Mouse (Mus musculus): ENCODE measurements at regions not wholly inside any gene's neighbourhood (a gene's known extent, or its start where the extent isn't known, plus 50 kb on each side); places are given as distances from the start of the nearest gene placed in this dataset.

DNA sequence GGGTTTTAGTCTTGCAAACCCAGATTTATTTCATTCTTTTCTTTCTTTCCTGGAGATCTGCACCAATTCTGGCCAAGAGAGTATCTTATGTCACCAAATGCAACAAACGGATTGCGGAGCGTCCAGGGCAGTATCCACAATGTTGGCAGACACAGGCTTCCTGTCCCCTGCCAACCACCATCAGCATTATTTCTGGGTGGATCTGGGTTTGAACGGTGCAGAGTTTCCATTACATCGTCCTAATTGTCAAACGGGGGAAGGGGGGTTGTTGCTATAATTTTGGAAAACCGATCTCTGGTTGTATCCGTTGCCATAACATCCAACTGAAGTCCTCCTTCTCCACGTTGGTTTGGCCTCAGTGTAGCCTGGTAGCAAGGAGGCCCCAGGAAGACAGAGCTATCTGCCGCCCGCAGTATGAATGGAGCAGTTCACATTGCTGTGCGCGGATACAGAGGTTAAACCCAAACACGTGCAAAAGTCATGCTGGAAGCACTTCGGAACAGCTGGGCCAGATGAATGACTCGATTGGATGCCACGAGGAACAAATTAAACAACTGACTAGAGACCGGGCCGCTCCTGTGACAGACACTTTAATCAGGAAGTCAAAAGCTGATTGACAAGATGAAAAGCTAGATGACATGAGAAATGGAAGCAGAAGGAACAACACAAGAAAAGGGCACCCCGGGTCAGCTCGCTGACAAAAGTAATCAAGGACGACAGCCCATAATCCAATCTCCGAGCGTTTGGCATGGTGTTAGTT, 404.5 kb downstream of the Etnk1 start:
- Histone ChIP-seq H3K4me2 (ENCODE audit: low read length) (no peak overlapping the region), H3K4me1 (replicated peaks; ENCODE audit: control insufficient read depth, insufficient read depth, low read length) (no peaks in the 10 kb centered on the region), H3K27me3 (replicated peaks; ENCODE audit: control insufficient read depth, insufficient read depth, low read length) (no peaks in the 10 kb centered on the region), H3K27ac (ENCODE audit: low read depth) (no peak overlapping the region), H3K9ac (ENCODE audit: low read length) (no peak overlapping the region), H3K9me3 (ENCODE audit: control insufficient read depth, low read length) (no peaks in the 10 kb centered on the region), H3K36me3 (ENCODE audit: control insufficient read depth, insufficient read depth, low read length) (no peaks in the 10 kb centered on the region), H3K4me3 (ENCODE audit: low read depth, low read length) (no peak overlapping the region)
- ATAC-seq (replicated peaks; ENCODE audit: low FRiP score, low TSS enrichment, low read depth), result no peak
- no peak for DNase-seq (ENCODE audit: low spot score)
- 89% methylated on average over 24 of the region's 24 CpGs for WGBS

DNA sequence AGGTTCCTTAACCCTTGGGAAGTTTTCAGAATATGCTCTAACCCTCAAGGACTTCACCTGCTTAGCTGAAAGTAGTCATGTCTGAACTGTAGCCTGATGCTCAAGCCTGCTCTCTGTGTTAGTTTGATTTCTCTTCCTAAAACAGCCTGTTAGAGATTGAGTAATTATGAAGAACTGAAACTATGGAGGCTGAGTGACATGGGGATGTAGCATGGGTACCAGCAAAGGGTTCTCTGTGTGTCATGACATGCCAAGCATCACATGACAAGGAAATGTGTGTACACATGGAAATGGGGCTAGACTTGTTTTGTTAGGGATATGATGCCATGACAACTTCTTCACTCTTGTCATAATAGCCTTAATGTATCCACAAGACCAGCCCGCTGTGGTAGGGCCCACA, 412.2 kb downstream of the Etnk1 start:
- no peaks in the 10 kb centered on the region for H3K27me3 ChIP-seq (replicated peaks; ENCODE audit: control insufficient read depth, insufficient read depth, low read length)
- no peaks in the 10 kb centered on the region for H3K9me3 ChIP-seq (ENCODE audit: control insufficient read depth, low read length)
- H3K36me3 ChIP-seq (ENCODE audit: control insufficient read depth, insufficient read depth, low read length), result no peaks in the 10 kb centered on the region
- 92% methylated on average over 1 of the region's 1 CpGs for whole genome bisulfite sequencing
- H3K4me3 ChIP-seq (ENCODE audit: low read depth, low read length), result no peak overlapping the region
- no peak overlapping the region for H3K27ac ChIP-seq (ENCODE audit: low read depth)
- H3K4me1 ChIP-seq (replicated peaks; ENCODE audit: control insufficient read depth, insufficient read depth, low read length), result no peaks in the 10 kb centered on the region
- no peak overlapping the region for H3K9ac ChIP-seq (ENCODE audit: low read length)
- ATAC-seq (replicated peaks; ENCODE audit: low FRiP score, low TSS enrichment, low read depth) (no peak), DNase-seq (ENCODE audit: low spot score) (no peak)
- H3K4me2 ChIP-seq (ENCODE audit: low read length), result no peak overlapping the region

DNA sequence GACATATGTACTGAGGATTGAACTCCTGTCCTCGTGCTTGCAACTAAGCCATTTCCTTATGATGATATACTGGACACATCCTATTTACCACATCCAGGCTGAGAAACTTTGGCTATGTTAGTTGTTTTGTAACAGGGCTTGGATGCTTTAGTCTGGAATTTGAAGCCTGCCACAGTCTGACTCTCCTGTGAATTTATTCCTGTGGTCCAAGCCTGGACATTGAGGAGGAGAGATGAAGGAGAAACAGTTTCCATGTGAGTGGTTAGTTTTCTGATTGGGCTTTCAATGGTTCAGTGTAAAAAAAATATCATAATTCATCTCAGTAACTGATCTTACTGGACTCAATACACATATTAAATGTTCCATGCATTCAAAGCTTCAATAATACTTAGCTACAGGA, 422.6 kb downstream of the Etnk1 start:
- DNase-seq (ENCODE audit: low spot score), result no peak
- WGBS, result 49% methylated on average over 1 of the region's 1 CpGs
- no peak overlapping the region for H3K4me3 ChIP-seq (ENCODE audit: low read depth, low read length)
- no peak overlapping the region for H3K9ac ChIP-seq (ENCODE audit: low read length)
- no peaks in the 10 kb centered on the region for H3K36me3 ChIP-seq (ENCODE audit: control insufficient read depth, insufficient read depth, low read length)
- no peaks in the 10 kb centered on the region for H3K9me3 ChIP-seq (ENCODE audit: control insufficient read depth, low read length)
- ATAC-seq (replicated peaks; ENCODE audit: low FRiP score, low TSS enrichment, low read depth), result no peak
- no peak overlapping the region for H3K27ac ChIP-seq (ENCODE audit: low read depth)
- no peaks in the 10 kb centered on the region for H3K4me1 ChIP-seq (replicated peaks; ENCODE audit: control insufficient read depth, insufficient read depth, low read length)
- no peak overlapping the region for H3K4me2 ChIP-seq (ENCODE audit: low read length)
- H3K27me3 ChIP-seq (replicated peaks; ENCODE audit: control insufficient read depth, insufficient read depth, low read length), result no peaks in the 10 kb centered on the region

DNA sequence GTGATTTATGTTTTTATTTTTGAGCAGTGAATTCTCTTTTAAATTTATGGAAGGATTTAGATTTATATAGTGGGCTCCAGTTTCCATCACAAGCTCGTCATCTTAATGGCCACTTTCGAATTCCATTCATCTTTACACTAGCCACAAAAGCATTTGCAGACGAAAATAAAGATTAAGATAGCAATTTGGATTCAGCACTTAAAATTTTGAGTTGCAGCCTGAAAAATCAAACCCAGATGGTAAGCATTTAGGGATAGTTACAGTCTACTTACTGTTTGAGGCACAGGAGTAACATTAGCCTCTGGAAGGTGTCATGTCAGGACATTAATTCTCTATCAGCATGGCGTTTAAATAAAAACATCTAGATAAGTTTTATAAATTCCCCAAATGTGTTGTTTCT, 423.2 kb downstream of the Etnk1 start:
- H3K36me3 ChIP-seq (ENCODE audit: control insufficient read depth, insufficient read depth, low read length), result no peaks in the 10 kb centered on the region
- ATAC-seq (replicated peaks; ENCODE audit: low FRiP score, low TSS enrichment, low read depth), result no peak
- WGBS, result 50% methylated on average over 4 of the region's 4 CpGs
- no peak overlapping the region for H3K27ac ChIP-seq (ENCODE audit: low read depth)
- H3K9ac ChIP-seq (ENCODE audit: low read length), result no peak overlapping the region
- no peaks in the 10 kb centered on the region for H3K4me1 ChIP-seq (replicated peaks; ENCODE audit: control insufficient read depth, insufficient read depth, low read length)
- no peaks in the 10 kb centered on the region for H3K27me3 ChIP-seq (replicated peaks; ENCODE audit: control insufficient read depth, insufficient read depth, low read length)
- no peak for DNase-seq (ENCODE audit: low spot score)
- H3K4me3 ChIP-seq (ENCODE audit: low read depth, low read length), result no peak overlapping the region
- H3K4me2 ChIP-seq (ENCODE audit: low read length), result no peak overlapping the region
- H3K9me3 ChIP-seq (ENCODE audit: control insufficient read depth, low read length), result no peaks in the 10 kb centered on the region

DNA sequence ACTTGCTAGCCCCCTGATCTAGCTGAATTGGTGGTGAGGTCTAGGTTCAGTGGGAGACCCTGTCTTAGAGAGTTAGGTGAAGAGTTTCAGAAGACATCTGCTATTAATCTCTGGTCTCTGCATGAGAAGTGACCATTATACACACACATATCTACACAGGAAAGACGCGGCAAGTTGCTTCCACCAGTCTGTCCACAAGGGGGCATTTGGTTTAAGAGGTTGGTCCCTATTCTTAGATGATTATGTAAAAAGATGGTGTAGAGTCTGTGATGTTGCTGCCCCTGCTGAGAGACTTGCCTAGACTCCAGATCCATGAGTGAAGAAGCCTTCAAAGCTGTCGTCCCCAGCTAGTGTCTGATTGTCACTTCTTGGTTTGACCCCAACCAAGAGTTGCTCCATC, 425.5 kb downstream of the Etnk1 start:
- no peaks in the 10 kb centered on the region for H3K9me3 ChIP-seq (ENCODE audit: control insufficient read depth, low read length)
- H3K9ac ChIP-seq (ENCODE audit: low read length), result no peak overlapping the region
- no peaks in the 10 kb centered on the region for H3K36me3 ChIP-seq (ENCODE audit: control insufficient read depth, insufficient read depth, low read length)
- no peak overlapping the region for H3K4me2 ChIP-seq (ENCODE audit: low read length)
- no peak overlapping the region for H3K27ac ChIP-seq (ENCODE audit: low read depth)
- no peak overlapping the region for H3K4me3 ChIP-seq (ENCODE audit: low read depth, low read length)
- H3K4me1 ChIP-seq (replicated peaks; ENCODE audit: control insufficient read depth, insufficient read depth, low read length), result no peaks in the 10 kb centered on the region
- ATAC-seq (replicated peaks; ENCODE audit: low FRiP score, low TSS enrichment, low read depth), result no peak
- DNase-seq (ENCODE audit: low spot score), result no peak
- 91% methylated on average over 3 of the region's 3 CpGs for WGBS
- no peaks in the 10 kb centered on the region for H3K27me3 ChIP-seq (replicated peaks; ENCODE audit: control insufficient read depth, insufficient read depth, low read length)

DNA sequence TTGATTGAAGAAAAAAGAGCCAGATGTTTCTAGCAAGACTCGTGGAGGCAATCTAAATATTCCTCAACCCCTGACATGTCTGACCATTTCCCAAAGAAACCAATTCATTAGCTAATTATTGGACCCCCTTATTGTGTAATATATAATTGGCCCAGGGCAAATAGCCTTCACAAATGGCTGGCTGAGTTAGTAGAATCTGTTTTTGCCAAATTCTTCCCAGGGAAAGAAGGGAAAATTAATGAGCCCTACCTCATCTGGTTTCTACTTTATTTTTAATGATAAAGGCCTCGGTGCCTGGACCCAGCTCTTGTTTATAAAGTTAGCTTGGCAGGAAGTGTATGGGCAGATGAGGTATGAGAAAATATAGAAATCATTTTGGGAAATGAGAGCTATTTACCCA, 428.5 kb downstream of the Etnk1 start:
- no peak for ATAC-seq (replicated peaks; ENCODE audit: low FRiP score, low TSS enrichment, low read depth)
- no peak for DNase-seq (ENCODE audit: low spot score)
- H3K4me2 ChIP-seq (ENCODE audit: low read length), result no peak overlapping the region
- no peaks in the 10 kb centered on the region for H3K9me3 ChIP-seq (ENCODE audit: control insufficient read depth, low read length)
- no peaks in the 10 kb centered on the region for H3K27me3 ChIP-seq (replicated peaks; ENCODE audit: control insufficient read depth, insufficient read depth, low read length)
- H3K36me3 ChIP-seq (ENCODE audit: control insufficient read depth, insufficient read depth, low read length), result no peaks in the 10 kb centered on the region
- 45% methylated on average over 2 of the region's 2 CpGs for WGBS
- H3K9ac ChIP-seq (ENCODE audit: low read length), result no peak overlapping the region
- no peak overlapping the region for H3K4me3 ChIP-seq (ENCODE audit: low read depth, low read length)
- H3K4me1 ChIP-seq (replicated peaks; ENCODE audit: control insufficient read depth, insufficient read depth, low read length), result no peaks in the 10 kb centered on the region
- no peak overlapping the region for H3K27ac ChIP-seq (ENCODE audit: low read depth)

DNA sequence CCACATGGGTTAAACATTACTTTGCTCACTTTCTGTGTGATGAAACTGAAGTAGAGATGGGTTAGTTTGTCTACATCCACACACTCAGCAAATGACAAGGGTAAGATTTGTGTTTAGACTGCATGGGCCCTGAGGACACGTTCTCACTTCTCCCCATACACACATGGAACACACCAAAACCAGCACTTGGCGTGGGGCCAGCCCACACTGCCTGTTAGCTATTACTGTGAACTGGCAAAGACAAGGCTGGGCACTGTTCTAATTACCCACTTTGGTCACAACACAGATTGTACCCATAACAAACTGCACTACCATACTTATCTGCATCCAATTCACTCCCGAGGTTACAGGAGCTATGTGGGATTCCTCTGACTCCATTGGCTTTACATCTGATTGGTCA, 430.4 kb downstream of the Etnk1 start:
- WGBS, result 75% methylated on average over 3 of the region's 3 CpGs
- Histone ChIP-seq H3K4me2 (ENCODE audit: low read length) (no peak overlapping the region), H3K9me3 (ENCODE audit: control insufficient read depth, low read length) (no peaks in the 10 kb centered on the region), H3K27ac (ENCODE audit: low read depth) (no peak overlapping the region), H3K27me3 (replicated peaks; ENCODE audit: control insufficient read depth, insufficient read depth, low read length) (no peaks in the 10 kb centered on the region), H3K9ac (ENCODE audit: low read length) (no peak overlapping the region), H3K36me3 (ENCODE audit: control insufficient read depth, insufficient read depth, low read length) (no peaks in the 10 kb centered on the region), H3K4me1 (replicated peaks; ENCODE audit: control insufficient read depth, insufficient read depth, low read length) (no peaks in the 10 kb centered on the region), H3K4me3 (ENCODE audit: low read depth, low read length) (no peak overlapping the region)
- ATAC-seq (replicated peaks; ENCODE audit: low FRiP score, low TSS enrichment, low read depth) (no peak), DNase-seq (ENCODE audit: low spot score) (no peak)

DNA sequence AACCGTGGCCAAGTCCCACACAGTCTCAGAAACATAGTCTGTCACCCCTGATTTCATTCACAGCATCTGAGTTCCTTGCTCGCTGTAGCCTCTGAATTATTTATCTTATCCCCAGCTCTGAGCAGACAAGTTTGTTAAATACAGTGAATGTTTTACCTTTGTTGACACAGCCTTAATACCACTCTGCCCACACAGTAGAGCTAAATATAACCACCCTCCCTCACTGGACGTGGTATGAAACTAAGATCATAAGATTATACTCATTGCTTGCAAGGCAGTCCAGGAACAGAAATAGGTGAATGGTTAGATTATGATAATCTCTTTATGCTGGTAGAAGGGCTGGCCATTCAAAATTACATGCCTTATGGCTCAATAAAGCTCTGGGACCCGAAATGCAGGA, 431.9 kb downstream of the Etnk1 start:
- ATAC-seq (replicated peaks; ENCODE audit: low FRiP score, low TSS enrichment, low read depth) (no peak), DNase-seq (ENCODE audit: low spot score) (no peak)
- Histone ChIP-seq H3K4me2 (ENCODE audit: low read length) (no peak overlapping the region), H3K9ac (ENCODE audit: low read length) (no peak overlapping the region), H3K9me3 (ENCODE audit: control insufficient read depth, low read length) (no peaks in the 10 kb centered on the region), H3K4me3 (ENCODE audit: low read depth, low read length) (no peak overlapping the region), H3K36me3 (ENCODE audit: control insufficient read depth, insufficient read depth, low read length) (no peaks in the 10 kb centered on the region), H3K27me3 (replicated peaks; ENCODE audit: control insufficient read depth, insufficient read depth, low read length) (no peaks in the 10 kb centered on the region), H3K27ac (ENCODE audit: low read depth) (no peak overlapping the region), H3K4me1 (replicated peaks; ENCODE audit: control insufficient read depth, insufficient read depth, low read length) (no peaks in the 10 kb centered on the region)
- WGBS, result 51% methylated on average over 4 of the region's 4 CpGs

DNA sequence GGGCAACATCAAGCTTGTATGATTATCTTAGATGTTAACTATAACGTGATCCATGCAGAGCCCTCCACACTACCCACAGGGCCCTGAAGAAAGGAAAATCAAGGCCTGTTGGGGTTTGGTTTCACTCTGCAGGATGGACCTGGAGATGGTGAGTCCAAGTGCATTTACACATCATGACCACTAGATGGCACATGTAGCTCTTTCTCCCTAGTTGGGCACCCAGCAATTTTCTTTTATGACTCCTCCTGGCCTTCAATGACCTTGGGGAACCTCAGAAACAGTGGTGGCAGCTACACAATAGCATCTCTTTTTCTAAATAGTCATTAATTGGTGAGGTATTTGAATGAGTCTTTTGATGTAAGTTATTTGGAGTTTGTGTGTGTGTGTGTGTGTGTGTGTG, 442.1 kb downstream of the Etnk1 start:
- WGBS, result 86% methylated on average over 1 of the region's 1 CpGs
- no peaks in the 10 kb centered on the region for H3K9me3 ChIP-seq (ENCODE audit: control insufficient read depth, low read length)
- H3K36me3 ChIP-seq (ENCODE audit: control insufficient read depth, insufficient read depth, low read length), result no peaks in the 10 kb centered on the region
- H3K27me3 ChIP-seq (replicated peaks; ENCODE audit: control insufficient read depth, insufficient read depth, low read length), result no peaks in the 10 kb centered on the region
- H3K9ac ChIP-seq (ENCODE audit: low read length), result no peak overlapping the region
- H3K27ac ChIP-seq (ENCODE audit: low read depth), result no peak overlapping the region
- H3K4me3 ChIP-seq (ENCODE audit: low read depth, low read length), result no peak overlapping the region
- no peak overlapping the region for H3K4me2 ChIP-seq (ENCODE audit: low read length)
- DNase-seq (ENCODE audit: low spot score) (no peak), ATAC-seq (replicated peaks; ENCODE audit: low FRiP score, low TSS enrichment, low read depth) (no peak)
- no peaks in the 10 kb centered on the region for H3K4me1 ChIP-seq (replicated peaks; ENCODE audit: control insufficient read depth, insufficient read depth, low read length)

Data from intestine, embryonic 14.5 days (tissue).